Mouse (Mus musculus) heart, postnatal 0 days (tissue): ENCODE measurements around the gene Gtpbp1.

Experiments used
- CTCF ChIP-seq: IDR thresholded peaks from 2 replicates; pipeline ENCODE4 v1.5.1; 2016; ENCODE audit warnings: antibody characterized with exemption, control low read depth, low read depth
- EP300 ChIP-seq: IDR thresholded peaks from 2 replicates; pipeline ENCODE4 v1.6.1; 2016; ENCODE audit warnings: antibody characterized with exemption, low read depth

DNA sequence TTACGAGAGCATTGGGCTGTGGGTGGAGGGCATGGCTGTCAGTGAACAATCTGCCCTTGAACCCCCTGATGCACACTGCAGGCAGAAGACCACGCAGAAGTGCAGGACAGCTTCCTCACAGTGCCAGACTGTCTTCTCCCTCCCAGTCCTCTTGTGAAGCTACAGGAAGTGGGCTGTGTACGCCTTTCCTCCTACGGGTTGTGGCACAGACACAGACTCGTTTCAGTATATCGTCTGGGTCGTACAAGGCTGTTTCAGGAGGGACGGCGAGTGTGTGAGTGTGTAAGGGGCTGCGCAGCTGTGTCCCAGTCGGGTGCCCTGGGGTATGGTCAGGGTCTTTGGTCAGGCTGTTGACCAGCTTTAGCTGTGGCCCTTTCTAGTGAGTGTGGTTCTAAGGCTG lies 3.1 kb downstream of the Gtpbp1 start:
- TF ChIP-seq CTCF (no peak), EP300 (no peak)
